Mouse (Mus musculus) heart, postnatal 4 days (tissue): ENCODE data around the gene Calr. TPM values are rescaled to one million over a fixed set of nuclear protein-coding genes. Genes with fewer than 3 reads are reported as not detected.

ENCODE experiments used
- microRNA-seq, 2 experiments: library from miRNA; unstranded; fragments of <30 nt; microRNA quantifications; one replicate each; pipeline ENCODE4 v1.2.0; 2021 to 2022
- total RNA-seq, 2 experiments: library from RNA; stranded (reverse); gene quantifications; 2 replicates each; pipeline ENCODE4 v1.2.3; 2021

Gene Calr
- total RNA-seq, 2 experiments from 2014 or later, result 320 to 358 TPM

Small RNA genes within 50 kb of the gene (microRNA-seq; reads per million reads assigned to microRNA genes)
- gene Mir7069, result 3.5 to 7.6 reads per million in 2 experiments

Other genes starting within 250 kb of the Calr start
- gene Ier2, start 184.1 kb downstream of the Calr start, total RNA-seq, result 10 to 100 TPM; 33.3 to 35.5 TPM
- 10 to 100 TPM; 47.4 to 48.8 TPM for gene Trmt1, start 160.6 kb downstream of the Calr start, total RNA-seq
- gene Nacc1, start 159.1 kb downstream of the Calr start, total RNA-seq, result 10 to 100 TPM; 65.0 to 68.7 TPM
- gene Lyl1, start 145.5 kb downstream of the Calr start, total RNA-seq, result 10 to 100 TPM in 1 of 2 experiments, 1 to 10 TPM in 1; 9.6 to 10.6 TPM
- gene G430095P16Rik, start 123.9 kb downstream of the Calr start, total RNA-seq, result 1 to 10 TPM; 1.1 to 1.3 TPM
- gene Nfix, start 46.6 kb downstream of the Calr start, total RNA-seq, result 100 to 1,000 TPM; 189 to 211 TPM
- gene Dand5, start 24.1 kb downstream of the Calr start, total RNA-seq, result 1 to 10 TPM; 3.4 to 3.6 TPM
- gene Gadd45gip1, start 15.4 kb downstream of the Calr start, total RNA-seq, result 10 to 100 TPM; 24.2 to 26.2 TPM
- gene Rad23a, start 6.3 kb downstream of the Calr start, total RNA-seq, result 10 to 100 TPM; 90.9 to 91.8 TPM
- gene Farsa, start 10.1 kb upstream of the Calr start, total RNA-seq, result 10 to 100 TPM; 36.3 to 37.0 TPM
- gene Syce2, start 25.2 kb upstream of the Calr start, total RNA-seq, result 10 to 100 TPM; 10.5 to 12.7 TPM
- gene Gcdh, start 47.0 kb upstream of the Calr start, total RNA-seq, result 10 to 100 TPM; 29.7 to 33.0 TPM
- gene Klf1, start 55.0 kb upstream of the Calr start, total RNA-seq, result under 1 TPM in 1 of 2 experiments, not detected in 1; 0.23 TPM
- gene Dnase2a, start 61.6 kb upstream of the Calr start, total RNA-seq, result 1 to 10 TPM; 6.0 to 7.1 TPM
- gene Mast1, start 90.4 kb upstream of the Calr start, total RNA-seq, result under 1 TPM; 0.09 to 0.24 TPM
- gene Rtbdn, start 100.1 kb upstream of the Calr start, total RNA-seq, result not detected
- gene Gm49661, start 122.5 kb upstream of the Calr start, total RNA-seq, result 1 to 10 TPM in 1 of 2 experiments, not detected in 1; 1.5 TPM
- 100 to 1,000 TPM; 678 to 716 TPM for gene Prdx2, start 122.7 kb upstream of the Calr start, total RNA-seq
- 10 to 100 TPM; 61.8 to 69.1 TPM for gene Rnaseh2a, start 122.8 kb upstream of the Calr start, total RNA-seq
- 10 to 100 TPM; 12.3 to 12.4 TPM for gene Junb, start 131.8 kb upstream of the Calr start, total RNA-seq
- gene Hook2, start 143.7 kb upstream of the Calr start, total RNA-seq, result 1 to 10 TPM; 2.2 to 2.6 TPM
- not detected for gene Best2, start 167.6 kb upstream of the Calr start, total RNA-seq
- gene Asna1, start 178.3 kb upstream of the Calr start, total RNA-seq, result 10 to 100 TPM; 82.3 to 85.2 TPM
- 100 to 1,000 TPM; 132 to 133 TPM for gene Trir, start 179.9 kb upstream of the Calr start, total RNA-seq
- gene Tnpo2, start 190.0 kb upstream of the Calr start, total RNA-seq, result 10 to 100 TPM; 36.4 to 41.0 TPM
- 10 to 100 TPM; 14.1 to 15.1 TPM for gene Fbxw9, start 213.1 kb upstream of the Calr start, total RNA-seq
- not detected for gene Gm5741, start 221.0 kb upstream of the Calr start, total RNA-seq
- gene Dhps, start 224.8 kb upstream of the Calr start, total RNA-seq, result 10 to 100 TPM; 40.0 to 40.5 TPM
- gene Wdr83os, start 233.8 kb upstream of the Calr start, total RNA-seq, result 10 to 100 TPM; 52.4 to 61.0 TPM
- gene Wdr83, start 234.4 kb upstream of the Calr start, total RNA-seq, result 10 to 100 TPM; 22.7 to 28.9 TPM
- 10 to 100 TPM; 26.5 to 29.9 TPM for gene Man2b1, start 236.3 kb upstream of the Calr start, total RNA-seq